Mouse (Mus musculus): Measurements from ENCODE around the gene Gm14214.

Gm14214 gene

GRCm38 (mm10) chr2:154774032-154774431 is 4.2 kb upstream of the Gm14214 start:
- DNase-seq (ENCODE audit: low spot score) = peak; percentile 28

- no peak for DNase-seq (ENCODE audit: low spot score)
Measured at GRCm38 (mm10) chr2:154771604-154772003, 1.8 kb upstream of the Gm14214 start.

GRCm38 (mm10) chr2:154767051-154767450 is 2.8 kb downstream of the Gm14214 start:
- DNase-seq (ENCODE audit: low spot score) = no peak

- DNase-seq (ENCODE audit: low spot score) = no peak
Measured at GRCm38 (mm10) chr2:154765554-154766008, 4.2 kb downstream of the Gm14214 start.

- DNase-seq (ENCODE audit: low spot score) = no peak
Measured at GRCm38 (mm10) chr2:154764828-154765497, 4.9 kb downstream of the Gm14214 start.

GRCm38 (mm10) chr2:154763226-154763625 is 6.6 kb downstream of the Gm14214 start:
- DNase-seq (ENCODE audit: low spot score) = no peak

GRCm38 (mm10) chr2:154758454-154758853 is 11.4 kb downstream of the Gm14214 start:
- no peak for DNase-seq (ENCODE audit: low spot score)

- no peak for DNase-seq (ENCODE audit: low spot score)
Measured at GRCm38 (mm10) chr2:154757691-154758090, 12.1 kb downstream of the Gm14214 start.

GRCm38 (mm10) chr2:154755791-154756190 is 14.0 kb downstream of the Gm14214 start:
- DNase-seq (ENCODE audit: low spot score) = no peak

GRCm38 (mm10) chr2:154754068-154754560 is 15.7 kb downstream of the Gm14214 start:
- DNase-seq (ENCODE audit: low spot score) = no peak

GRCm38 (mm10) chr2:154751924-154752323 is 17.9 kb downstream of the Gm14214 start:
- DNase-seq (ENCODE audit: low spot score) = no peak

GRCm38 (mm10) chr2:154749046-154750036 is 20.5 kb downstream of the Gm14214 start:
- DNase-seq (ENCODE audit: low spot score) = peak; percentile 73

GRCm38 (mm10) chr2:154748383-154748782 is 21.4 kb downstream of the Gm14214 start:
- DNase-seq (ENCODE audit: low spot score) = no peak

- DNase-seq (ENCODE audit: low spot score) = no peak
Measured at GRCm38 (mm10) chr2:154743915-154744314, 25.9 kb downstream of the Gm14214 start.

GRCm38 (mm10) chr2:154742911-154743819 is 26.7 kb downstream of the Gm14214 start:
- no peak for DNase-seq (ENCODE audit: low spot score)

- no peak for DNase-seq (ENCODE audit: low spot score)
Measured at GRCm38 (mm10) chr2:154738621-154739020, 31.2 kb downstream of the Gm14214 start.

GRCm38 (mm10) chr2:154735986-154736385 is 33.8 kb downstream of the Gm14214 start:
- DNase-seq (ENCODE audit: low spot score) = no peak

- DNase-seq (ENCODE audit: low spot score) = no peak
Measured at GRCm38 (mm10) chr2:154735416-154735815, 34.4 kb downstream of the Gm14214 start.

- DNase-seq (ENCODE audit: low spot score) = no peak
Measured at GRCm38 (mm10) chr2:154734977-154735376, 34.9 kb downstream of the Gm14214 start.

- peak; percentile 34 for DNase-seq (ENCODE audit: low spot score)
Measured at GRCm38 (mm10) chr2:154732503-154733141, 37.2 kb downstream of the Gm14214 start.

- DNase-seq (ENCODE audit: low spot score) = no peak
Measured at GRCm38 (mm10) chr2:154731916-154732315, 37.9 kb downstream of the Gm14214 start.
